Mouse (Mus musculus) C2C12 (cell line): ENCODE measurements around the gene Atp23.

Source experiments
- CEBPB ChIP-seq: IDR thresholded peaks from one replicate; pipeline ENCODE4 v1.6.1; 2011; ENCODE audit warnings: low read depth, mild to moderate bottlenecking, control low read depth, moderate library complexity
- CTCF ChIP-seq: IDR thresholded peaks from one replicate; pipeline ENCODE4 v1.5.1; 2011; ENCODE audit not compliant: control insufficient read depth, insufficient read depth, insufficient read length
- FOSL1 ChIP-seq: IDR thresholded peaks from one replicate; pipeline ENCODE4 v1.8.0; 2011; ENCODE audit warnings: mild to moderate bottlenecking, low read length; ENCODE audit not compliant: poor library complexity, insufficient read depth, severe bottlenecking
- MAX ChIP-seq: IDR thresholded peaks from one replicate; pipeline ENCODE4 v1.6.1; 2011; ENCODE audit warnings: mild to moderate bottlenecking, control low read depth
- MYOG ChIP-seq: IDR thresholded peaks from one replicate; pipeline ENCODE4 v1.6.1; 2011; ENCODE audit not compliant: control insufficient read depth, insufficient read length; ENCODE audit errors: extremely low read depth
- USF1 ChIP-seq: IDR thresholded peaks from one replicate; pipeline ENCODE4 v1.6.1; 2011; ENCODE audit warnings: low read depth, mild to moderate bottlenecking, control low read depth, moderate library complexity

DNA sequence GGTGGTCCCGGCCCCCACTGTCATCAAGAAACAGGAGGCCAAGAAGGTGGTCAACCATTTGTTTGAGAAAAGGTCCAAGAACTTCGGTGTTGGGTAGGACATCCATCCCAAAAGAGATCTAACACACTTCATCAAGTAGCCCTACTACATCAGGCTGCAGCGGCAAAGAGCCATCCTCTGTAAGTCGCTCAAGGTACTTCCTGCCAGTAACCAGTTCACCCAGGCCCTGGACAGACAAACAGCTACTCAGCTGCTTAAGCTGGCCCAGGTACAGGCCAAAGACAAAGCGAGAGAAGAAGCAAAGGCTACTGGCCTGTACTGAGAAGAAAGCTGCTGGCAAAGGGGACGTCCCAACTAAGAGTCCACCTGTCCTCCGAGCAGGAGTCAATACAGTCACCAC lies 8.0 kb downstream of the Atp23 start:
- no peak for TF ChIP-seq CTCF
- TF ChIP-seq MYOG: no peak
- no peak for TF ChIP-seq USF1
- TF ChIP-seq MAX: no peak
- no peak for TF ChIP-seq CEBPB
- TF ChIP-seq FOSL1: no peak
